Mouse (Mus musculus) C2C12 (cell line): Measurements from ENCODE around the gene Lmx1a. TPM values are rescaled to one million over a fixed set of nuclear protein-coding genes. Genes with fewer than 3 reads are reported as not detected.

Experiments
- H3K27me3 ChIP-seq: one replicate; pipeline ENCODE4 v1.6.1; 2011; ENCODE audit not compliant: control insufficient read depth, insufficient read depth, insufficient read length
- H3K36me3 ChIP-seq: one replicate; pipeline ENCODE4 v1.6.1; 2011; ENCODE audit not compliant: control insufficient read depth, insufficient read depth
- H3K4me3 ChIP-seq: one replicate; pipeline ENCODE4 v1.5.1; 2011; ENCODE audit warnings: mild to moderate bottlenecking, control low read depth; ENCODE audit not compliant: poor library complexity, insufficient read depth, severe bottlenecking
- H3K79me2 ChIP-seq: one replicate; pipeline ENCODE4 v1.6.1; 2011; ENCODE audit not compliant: control insufficient read depth, insufficient read depth
- H3K79me3 ChIP-seq: one replicate; pipeline ENCODE4 v1.6.1; 2011; ENCODE audit warnings: low read depth, control low read depth
- H3ac ChIP-seq: one replicate; pipeline ENCODE3; 2011; ENCODE audit warnings: low read depth; ENCODE audit not compliant: control insufficient read depth, insufficient read length
- CEBPB ChIP-seq: IDR thresholded peaks from one replicate; pipeline ENCODE4 v1.6.1; 2011; ENCODE audit warnings: low read depth, mild to moderate bottlenecking, control low read depth, moderate library complexity
- CTCF ChIP-seq: IDR thresholded peaks from one replicate; pipeline ENCODE4 v1.5.1; 2011; ENCODE audit not compliant: control insufficient read depth, insufficient read depth, insufficient read length
- FOSL1 ChIP-seq: IDR thresholded peaks from one replicate; pipeline ENCODE4 v1.8.0; 2011; ENCODE audit warnings: mild to moderate bottlenecking, low read length; ENCODE audit not compliant: poor library complexity, insufficient read depth, severe bottlenecking
- MAX ChIP-seq: IDR thresholded peaks from one replicate; pipeline ENCODE4 v1.6.1; 2011; ENCODE audit warnings: mild to moderate bottlenecking, control low read depth
- MYOD1 ChIP-seq: IDR thresholded peaks from one replicate; pipeline ENCODE4 v1.6.1; 2011; ENCODE audit warnings: low read depth; ENCODE audit not compliant: control insufficient read depth, insufficient read length
- MYOG ChIP-seq: IDR thresholded peaks from one replicate; pipeline ENCODE4 v1.6.1; 2011; ENCODE audit not compliant: control insufficient read depth, insufficient read length; ENCODE audit errors: extremely low read depth
- USF1 ChIP-seq: IDR thresholded peaks from one replicate; pipeline ENCODE4 v1.6.1; 2011; ENCODE audit warnings: low read depth, mild to moderate bottlenecking, control low read depth, moderate library complexity
- polyA plus RNA-seq: library from polyadenylated mRNA; unstranded; fragments of >200 nt; fragmentation: generic; extraction: Trizol; gene quantifications from one replicate; pipeline ENCODE4 v1.2.1, GENCODE M21; 2012; ENCODE audit warnings: missing spikeins

The Lmx1a gene
- polyA plus RNA-seq, 1 experiment = 0.04 TPM

GRCm38 (mm10) chr1:167691911-167692682, 3.1 kb downstream of the Lmx1a start:
- Histone ChIP-seq H3K4me3 (no peak overlapping the region), H3K79me3 (no peaks in the 10 kb centered on the region), H3K79me2 (no peaks in the 10 kb centered on the region), H3K36me3 (no peaks in the 10 kb centered on the region), H3ac (no peak overlapping the region), H3K27me3 (peaks cover 57% of the 10 kb centered on the region)
- TF ChIP-seq CEBPB (no peak), MYOD1 (no peak), FOSL1 (no peak), USF1 (no peak), MAX (no peak), CTCF (no peak), MYOG (no peak)

GRCm38 (mm10) chr1:167692683-167693045, 3.6 kb downstream of the Lmx1a start:
- Histone ChIP-seq H3K4me3 (no peak overlapping the region), H3K27me3 (peaks cover 52% of the 10 kb centered on the region), H3K79me3 (no peaks in the 10 kb centered on the region), H3K79me2 (no peaks in the 10 kb centered on the region), H3ac (no peak overlapping the region), H3K36me3 (no peaks in the 10 kb centered on the region)
- TF ChIP-seq MAX = no peak
- TF ChIP-seq CEBPB = no peak
- TF ChIP-seq CTCF = no peak
- TF ChIP-seq MYOG = no peak
- no peak for TF ChIP-seq USF1
- TF ChIP-seq FOSL1 = no peak
- no peak for TF ChIP-seq MYOD1

- no peak for TF ChIP-seq FOSL1
- TF ChIP-seq CTCF = no peak
- TF ChIP-seq MYOG = no peak
- TF ChIP-seq USF1 = no peak
- no peak for TF ChIP-seq CEBPB
- TF ChIP-seq MYOD1 = no peak
- TF ChIP-seq MAX = no peak
- Histone ChIP-seq H3K4me3 (no peak overlapping the region), H3K79me2 (no peaks in the 10 kb centered on the region), H3ac (no peak overlapping the region), H3K79me3 (no peaks in the 10 kb centered on the region), H3K36me3 (no peaks in the 10 kb centered on the region), H3K27me3 (peaks cover 45% of the 10 kb centered on the region)
Observed at GRCm38 (mm10) chr1:167693499-167694240, 4.6 kb downstream of the Lmx1a start.

DNA sequence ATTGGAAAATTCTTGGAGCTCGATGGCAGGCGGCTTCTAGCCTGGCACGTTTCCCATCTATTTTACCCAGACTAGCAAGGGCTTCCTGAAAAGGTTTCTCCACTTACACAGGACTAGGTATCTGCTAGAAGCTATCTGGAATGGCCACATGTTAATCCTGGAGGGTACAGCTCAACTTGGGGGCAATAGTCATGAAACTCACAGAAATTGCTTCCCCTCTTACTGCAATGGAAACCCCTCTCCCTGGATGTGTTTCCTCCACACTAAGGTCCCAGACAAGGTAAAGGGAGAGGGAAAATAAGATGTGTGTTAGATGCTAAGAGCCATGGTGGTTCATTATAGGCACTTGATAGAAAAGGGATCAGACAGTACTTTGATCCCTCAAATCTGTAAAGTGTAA, 5.7 kb downstream of the Lmx1a start:
- no peaks in the 10 kb centered on the region for H3K79me2 ChIP-seq
- no peaks in the 10 kb centered on the region for H3K36me3 ChIP-seq
- H3K4me3 ChIP-seq = no peak overlapping the region
- TF ChIP-seq CEBPB = no peak
- TF ChIP-seq USF1 = no peak
- TF ChIP-seq MAX = no peak
- TF ChIP-seq FOSL1 = no peak
- no peak for TF ChIP-seq MYOD1
- TF ChIP-seq MYOG = no peak
- no peak for TF ChIP-seq CTCF
- H3K27me3 ChIP-seq = peaks cover 35% of the 10 kb centered on the region
- H3ac ChIP-seq = no peak overlapping the region
- H3K79me3 ChIP-seq = no peaks in the 10 kb centered on the region

GRCm38 (mm10) chr1:167695910-167696459, 6.9 kb downstream of the Lmx1a start:
- H3K79me3 ChIP-seq = no peaks in the 10 kb centered on the region
- no peaks in the 10 kb centered on the region for H3K79me2 ChIP-seq
- no peak for TF ChIP-seq USF1
- TF ChIP-seq MAX = no peak
- no peak for TF ChIP-seq CEBPB
- TF ChIP-seq CTCF = no peak
- TF ChIP-seq FOSL1 = no peak
- no peak for TF ChIP-seq MYOG
- TF ChIP-seq MYOD1 = no peak
- no peaks in the 10 kb centered on the region for H3K36me3 ChIP-seq
- H3ac ChIP-seq = no peak overlapping the region
- no peak overlapping the region for H3K4me3 ChIP-seq
- peaks cover 29% of the 10 kb centered on the region for H3K27me3 ChIP-seq
